Mouse (Mus musculus) embryonic fibroblast, embryonic 13.5 days (primary cell): ENCODE results near the gene Snx6.

ENCODE experiments used
- CTCF ChIP-seq: IDR thresholded peaks from 2 replicates; pipeline ENCODE4 v1.5.1; 2011; ENCODE audit warnings: mild to moderate bottlenecking, control low read depth, low read length, moderate library complexity, borderline replicate concordance; ENCODE audit not compliant: insufficient read depth
- POLR2A ChIP-seq: IDR thresholded peaks from 2 replicates; pipeline ENCODE4 v1.6.1; 2011; ENCODE audit warnings: low read depth, mild to moderate bottlenecking, control low read depth, low read length, moderate library complexity

DNA sequence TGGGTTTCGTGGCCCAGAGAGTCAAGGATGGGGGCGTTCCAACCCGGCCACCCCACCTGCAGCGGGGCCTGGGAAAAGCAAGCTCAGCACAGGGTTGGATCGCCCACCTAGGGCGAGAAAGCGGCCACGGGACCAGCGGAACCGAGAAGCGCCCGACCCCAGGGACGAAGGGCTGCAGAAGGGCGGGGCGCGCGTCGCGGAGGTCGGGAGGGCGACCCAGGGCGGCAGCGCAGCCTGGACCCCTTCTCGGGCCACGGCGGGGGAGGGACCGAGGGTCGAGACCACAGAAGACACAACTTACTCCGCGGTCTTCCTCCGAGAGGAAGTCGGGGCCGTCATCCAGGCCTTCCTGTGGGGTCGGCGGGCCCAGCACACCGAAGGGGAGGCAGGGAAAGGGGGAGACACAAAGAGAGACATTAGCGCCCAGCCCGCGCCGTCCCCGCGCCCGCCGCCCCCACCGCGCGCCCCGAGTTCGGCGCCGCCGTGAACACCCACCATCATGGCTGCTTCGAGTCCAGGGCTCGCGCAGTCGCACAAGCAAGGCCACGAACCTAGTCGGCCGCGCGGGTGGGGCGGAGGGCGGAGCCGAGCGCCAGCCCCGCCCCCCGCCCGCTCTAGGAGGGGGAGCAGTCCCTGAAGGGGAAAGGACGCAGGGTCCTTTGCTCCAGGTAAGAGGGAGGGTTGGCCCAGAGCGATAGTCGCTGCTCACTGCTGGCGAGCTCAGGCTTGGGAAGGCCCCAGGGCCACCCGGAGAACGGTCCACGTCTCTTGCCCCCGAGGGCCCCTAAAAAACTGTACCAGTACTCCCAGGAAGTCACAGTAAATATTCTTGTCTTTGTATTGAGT is at the start of gene Snx6:
- no peak for TF ChIP-seq CTCF
- TF ChIP-seq POLR2A: peak; percentile 88
